Mouse (Mus musculus) stomach, postnatal 0 days (tissue): ENCODE results near the gene Sdc3.

Source experiments
- CTCF ChIP-seq: IDR thresholded peaks from 2 replicates; pipeline ENCODE4 v1.5.1; 2016; ENCODE audit warnings: antibody characterized with exemption, low read depth, mild to moderate bottlenecking, moderate library complexity
- EP300 ChIP-seq: optimal IDR thresholded peaks from 2 replicates; pipeline ENCODE3; 2016; ENCODE audit warnings: antibody characterized with exemption

GRCm38 (mm10) chr4:130848814-130849213, 56.5 kb downstream of the Sdc3 start:
- no peak for TF ChIP-seq EP300
- no peak for TF ChIP-seq CTCF
